Mouse (Mus musculus): Measurements from ENCODE around the gene Slco1a1. TPM values are rescaled to one million over a fixed set of nuclear protein-coding genes. Genes with fewer than 3 reads are reported as not detected.
"Not testable (repeated sequence)": the region's sequence is repeated elsewhere in the genome, so short reads cannot be mapped to it uniquely, and the experiment has no call there.

The Slco1a1 gene
- not detected in 2 replicates for polyA plus RNA-seq (2012; ENCODE audit: insufficient read depth, low replicate concordance)

GRCm38 (mm10) chr6:141946862-141947261, at the start of gene Slco1a1:
TSS of gene Slco1a1 (minus strand) at chr6:141946962.
- Histone ChIP-seq H3K9me3 (peaks cover 6% of the 10 kb centered on the region; the same call in 1 of the 2 replicates), H3K4me1 (no peaks in the 10 kb centered on the region), H3K36me3 (replicated peaks; ENCODE audit: low read length) (no peaks in the 10 kb centered on the region), H3K4me3 (replicated peaks) (no peak within 1 kb of the TSS), H3K27me3 (replicated peaks) (no peaks in the 10 kb centered on the region)
- TF ChIP-seq FLI1 (IDR thresholded peaks at IDR 0.05; ENCODE audit: low read length) (no peak), GATA1 (IDR thresholded peaks at IDR 0.05; ENCODE audit: borderline replicate concordance, low read length) (no peak)

- no peaks in the 10 kb centered on the region for H3K27me3 ChIP-seq (replicated peaks)
- TF ChIP-seq FLI1 (IDR thresholded peaks at IDR 0.05; ENCODE audit: low read length) (no peak), GATA1 (IDR thresholded peaks at IDR 0.05; ENCODE audit: borderline replicate concordance, low read length) (no peak)
- H3K36me3 ChIP-seq (replicated peaks; ENCODE audit: low read length), result no peaks in the 10 kb centered on the region
- no peaks in the 10 kb centered on the region for H3K9me3 ChIP-seq
- H3K4me1 ChIP-seq, result no peaks in the 10 kb centered on the region
- H3K4me3 ChIP-seq (replicated peaks), result no peak overlapping the region
These were observed 40.0 kb upstream of the Slco1a1 start for GRCm38 (mm10) chr6:141986772-141987171.

- no peaks in the 10 kb centered on the region for H3K27me3 ChIP-seq (replicated peaks)
- H3K4me1 ChIP-seq, result no peaks in the 10 kb centered on the region
- H3K9me3 ChIP-seq, result no peaks in the 10 kb centered on the region
- H3K4me3 ChIP-seq (replicated peaks), result no peak overlapping the region
- no peaks in the 10 kb centered on the region for H3K36me3 ChIP-seq (replicated peaks; ENCODE audit: low read length)
- TF ChIP-seq FLI1 (IDR thresholded peaks at IDR 0.05; ENCODE audit: low read length), result no peak
- no peak for TF ChIP-seq GATA1 (IDR thresholded peaks at IDR 0.05; ENCODE audit: borderline replicate concordance, low read length)
These were observed 37.9 kb upstream of the Slco1a1 start for GRCm38 (mm10) chr6:141984644-141985043.

GRCm38 (mm10) chr6:141962420-141962819, 15.7 kb upstream of the Slco1a1 start:
- Histone ChIP-seq H3K4me1 (no peaks in the 10 kb centered on the region), H3K9me3 (0 out of 2 replicates have a peak, but pooled peaks cover 3% of the 10 kb centered on the region), H3K36me3 (replicated peaks; ENCODE audit: low read length) (no peaks in the 10 kb centered on the region), H3K27me3 (replicated peaks) (no peaks in the 10 kb centered on the region), H3K4me3 (replicated peaks) (no peak overlapping the region)
- TF ChIP-seq GATA1 (IDR thresholded peaks at IDR 0.05; ENCODE audit: borderline replicate concordance, low read length) (no peak), FLI1 (IDR thresholded peaks at IDR 0.05; ENCODE audit: low read length) (no peak)

GRCm38 (mm10) chr6:141961861-141962260, 15.1 kb upstream of the Slco1a1 start:
- no peaks in the 10 kb centered on the region for H3K27me3 ChIP-seq (replicated peaks)
- H3K36me3 ChIP-seq (replicated peaks; ENCODE audit: low read length), result no peaks in the 10 kb centered on the region
- H3K9me3 ChIP-seq, result peaks cover 3% of the 10 kb centered on the region
- H3K4me3 ChIP-seq (replicated peaks), result no peak overlapping the region
- H3K4me1 ChIP-seq, result no peaks in the 10 kb centered on the region
- TF ChIP-seq GATA1 (IDR thresholded peaks at IDR 0.05; ENCODE audit: borderline replicate concordance, low read length) (no peak), FLI1 (IDR thresholded peaks at IDR 0.05; ENCODE audit: low read length) (no peak)

GRCm38 (mm10) chr6:141960482-141960881, 13.7 kb upstream of the Slco1a1 start:
- H3K27me3 ChIP-seq (replicated peaks), result no peaks in the 10 kb centered on the region
- TF ChIP-seq FLI1 (IDR thresholded peaks at IDR 0.05; ENCODE audit: low read length) (no peak), GATA1 (IDR thresholded peaks at IDR 0.05; ENCODE audit: borderline replicate concordance, low read length) (no peak)
- H3K4me3 ChIP-seq (replicated peaks), result no peak overlapping the region
- no peaks in the 10 kb centered on the region for H3K36me3 ChIP-seq (replicated peaks; ENCODE audit: low read length)
- H3K9me3 ChIP-seq, result peaks cover 7% of the 10 kb centered on the region
- no peaks in the 10 kb centered on the region for H3K4me1 ChIP-seq

- Histone ChIP-seq H3K4me3 (replicated peaks) (no peak overlapping the region), H3K36me3 (replicated peaks; ENCODE audit: low read length) (no peaks in the 10 kb centered on the region), H3K4me1 (no peaks in the 10 kb centered on the region), H3K27me3 (replicated peaks) (no peaks in the 10 kb centered on the region), H3K9me3 (no peaks in the 10 kb centered on the region)
- TF ChIP-seq GATA1 (IDR thresholded peaks at IDR 0.05; ENCODE audit: borderline replicate concordance, low read length), result no peak
- no peak for TF ChIP-seq FLI1 (IDR thresholded peaks at IDR 0.05; ENCODE audit: low read length)
These were observed 6.3 kb downstream of the Slco1a1 start for GRCm38 (mm10) chr6:141940451-141940850.

- H3K4me1 ChIP-seq, result no peaks in the 10 kb centered on the region
- peaks cover 25% of the 10 kb centered on the region for H3K9me3 ChIP-seq
- H3K4me3 ChIP-seq (replicated peaks), result no peak overlapping the region
- H3K27me3 ChIP-seq (replicated peaks), result no peaks in the 10 kb centered on the region
- TF ChIP-seq FLI1 (IDR thresholded peaks at IDR 0.05; ENCODE audit: low read length), result no peak
- H3K36me3 ChIP-seq (replicated peaks; ENCODE audit: low read length), result no peaks in the 10 kb centered on the region
These were observed 48.6 kb downstream of the Slco1a1 start for GRCm38 (mm10) chr6:141898197-141898596.

- Histone ChIP-seq H3K9me3 (0 out of 2 replicates have a peak, but pooled peaks cover 7% of the 10 kb centered on the region), H3K4me3 (replicated peaks) (no peak overlapping the region), H3K4me1 (no peaks in the 10 kb centered on the region), H3K36me3 (replicated peaks; ENCODE audit: low read length) (no peaks in the 10 kb centered on the region), H3K27me3 (replicated peaks) (no peaks in the 10 kb centered on the region)
- TF ChIP-seq GATA1 (IDR thresholded peaks at IDR 0.05; ENCODE audit: borderline replicate concordance, low read length), result no peak
- no peak for TF ChIP-seq FLI1 (IDR thresholded peaks at IDR 0.05; ENCODE audit: low read length)
These were observed 57.0 kb downstream of the Slco1a1 start for GRCm38 (mm10) chr6:141889723-141890122.

- TF ChIP-seq GATA1 (IDR thresholded peaks at IDR 0.05; ENCODE audit: borderline replicate concordance, low read length) (no peak), FLI1 (IDR thresholded peaks at IDR 0.05; ENCODE audit: low read length) (no peak)
- no peaks in the 10 kb centered on the region for H3K27me3 ChIP-seq (replicated peaks)
- no peaks in the 10 kb centered on the region for H3K36me3 ChIP-seq (replicated peaks; ENCODE audit: low read length)
- H3K9me3 ChIP-seq, result 0 out of 2 replicates have a peak, but pooled peaks cover 4% of the 10 kb centered on the region
- no peaks in the 10 kb centered on the region for H3K4me1 ChIP-seq
- no peak overlapping the region for H3K4me3 ChIP-seq (replicated peaks)
These were observed 58.5 kb downstream of the Slco1a1 start for GRCm38 (mm10) chr6:141888248-141888647.

GRCm38 (mm10) chr6:141882581-141882980, 64.2 kb downstream of the Slco1a1 start:
- Histone ChIP-seq H3K27me3 (replicated peaks) (no peaks in the 10 kb centered on the region), H3K4me3 (replicated peaks) (no peak overlapping the region), H3K4me1 (no peaks in the 10 kb centered on the region), H3K36me3 (replicated peaks; ENCODE audit: low read length) (no peaks in the 10 kb centered on the region), H3K9me3 (peaks cover 15% of the 10 kb centered on the region; the same call in 1 of the 2 replicates)
- TF ChIP-seq GATA1 (IDR thresholded peaks at IDR 0.05; ENCODE audit: borderline replicate concordance, low read length) (no peak), FLI1 (IDR thresholded peaks at IDR 0.05; ENCODE audit: low read length) (no peak)

- H3K4me3 ChIP-seq (replicated peaks); H3K27me3 ChIP-seq (replicated peaks); H3K4me1 ChIP-seq; H3K36me3 ChIP-seq (replicated peaks; ENCODE audit: low read length): not testable (repeated sequence)
- peaks cover 34% of the 10 kb centered on the region for H3K9me3 ChIP-seq
These were observed 71.0 kb downstream of the Slco1a1 start for GRCm38 (mm10) chr6:141875742-141876141.
